Mouse (Mus musculus): ENCODE results near the gene Zfp39. TPM values are rescaled to one million over a fixed set of nuclear protein-coding genes. Genes with fewer than 3 reads are reported as not detected.
"Not testable (repeated sequence)": the region's sequence is repeated elsewhere in the genome, so short reads cannot be mapped to it uniquely, and the experiment has no call there.

Gene Zfp39
- total RNA-seq, 2 experiments from 2014 or later = 3.1 to 3.2 TPM

DNA sequence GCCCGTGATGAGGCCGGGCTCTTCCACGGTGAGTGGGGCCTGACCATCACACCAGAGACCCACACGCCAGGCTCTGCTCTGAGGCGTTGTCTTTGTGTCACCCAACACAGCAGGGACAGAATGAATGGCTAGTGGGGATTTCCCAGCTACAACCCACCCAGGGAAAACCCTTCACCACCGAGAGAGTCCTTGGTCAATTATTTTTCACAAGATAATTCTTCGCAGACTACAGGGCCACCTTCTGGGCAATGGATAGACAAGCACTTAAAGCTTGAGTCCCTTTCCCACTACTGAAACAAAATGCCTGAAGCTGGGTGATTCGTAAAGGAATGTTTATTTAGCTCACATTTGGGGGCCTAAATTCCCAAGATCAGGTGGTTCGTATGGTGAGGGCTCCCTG is 18.4 kb upstream of the Zfp39 start:
- no peak for DNase-seq

DNA sequence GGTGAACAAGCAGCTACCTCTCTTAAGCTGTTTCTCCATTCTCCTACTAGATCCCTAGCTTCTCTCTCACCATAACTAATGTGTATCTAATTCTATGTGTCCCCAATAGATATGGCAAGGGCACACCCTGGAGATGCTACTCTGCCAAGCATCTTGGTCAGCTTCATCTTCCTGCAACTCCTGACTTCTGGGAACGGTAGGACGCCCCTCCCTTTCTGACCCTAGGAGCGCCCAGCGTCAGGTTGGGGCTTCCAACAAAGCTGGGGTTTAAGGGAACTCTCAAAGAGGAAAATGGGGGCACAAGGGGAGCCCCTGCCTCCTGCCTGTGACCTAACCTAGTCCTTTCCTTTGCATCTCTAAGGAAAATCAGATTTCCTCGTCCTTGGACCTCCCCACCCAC is 14.7 kb upstream of the Zfp39 start:
- no peak for DNase-seq

GRCm38 (mm10) chr11:58917745-58918366 is 13.8 kb upstream of the Zfp39 start, which contains the start of gene Btnl10:
Gene Btnl10, plus strand, starts transcription at chr11:58917908.
- no peak for DNase-seq

DNA sequence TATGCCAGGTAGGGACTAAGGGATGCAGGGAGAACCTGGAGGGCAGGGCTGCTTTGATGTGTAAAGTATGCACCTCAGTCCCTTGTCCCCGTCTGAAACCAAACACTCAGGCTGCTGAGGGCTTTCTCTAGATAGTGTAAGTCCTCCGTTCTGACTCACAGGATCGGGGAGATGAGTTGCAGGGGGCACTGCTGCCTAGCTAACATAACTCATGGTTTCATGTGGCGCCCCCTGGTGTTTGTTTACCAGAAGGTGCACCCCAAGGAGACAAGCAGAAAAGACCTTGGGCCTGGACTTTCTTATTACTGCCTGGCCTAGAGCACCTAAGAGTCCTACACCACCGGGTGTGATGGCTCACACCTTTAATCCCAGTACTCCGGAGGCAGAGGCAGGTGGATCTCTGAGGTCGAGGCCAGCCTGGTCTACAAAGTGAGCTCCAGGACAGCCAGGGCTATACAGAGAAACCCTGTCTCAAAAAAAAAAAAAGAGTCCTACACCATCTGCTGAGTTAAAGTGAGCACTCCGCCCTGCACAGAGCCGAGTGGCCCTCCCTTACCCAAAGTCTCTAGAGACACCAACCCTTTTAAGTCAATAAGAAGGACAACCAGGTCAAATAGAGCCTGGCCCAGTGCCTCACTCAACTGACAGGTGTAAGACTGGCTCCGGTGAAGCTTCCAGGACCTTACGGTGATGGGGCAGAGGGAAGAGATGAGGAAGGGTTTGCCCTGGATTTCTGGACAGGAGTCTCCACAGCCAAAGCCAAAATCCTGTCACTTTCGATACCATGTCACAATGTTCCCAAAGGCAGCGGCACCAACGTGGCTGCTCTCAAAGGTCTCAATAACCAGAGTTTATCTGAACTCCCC is 13.1 kb upstream of the Zfp39 start:
- DNase-seq = peak; percentile 59 to 71

- peak in 1 of 2 experiments; percentile 29 for DNase-seq
These were observed 10.5 kb upstream of the Zfp39 start for GRCm38 (mm10) chr11:58914461-58915028.

GRCm38 (mm10) chr11:58913776-58914175 is 9.8 kb upstream of the Zfp39 start:
- DNase-seq = no peak

- DNase-seq = no peak
These were observed 813 bp upstream of the Zfp39 start for GRCm38 (mm10) chr11:58904838-58905237.

GRCm38 (mm10) chr11:58904410-58904718 is 339 bp upstream of the Zfp39 start:
- DNase-seq = no peak

GRCm38 (mm10) chr11:58901080-58901479 is 2.9 kb downstream of the Zfp39 start:
- DNase-seq = no peak

- DNase-seq = no peak
These were observed 6.5 kb downstream of the Zfp39 start for GRCm38 (mm10) chr11:58897485-58897884.

- DNase-seq = no peak
These were observed 9.6 kb downstream of the Zfp39 start for GRCm38 (mm10) chr11:58894456-58894855.

GRCm38 (mm10) chr11:58890511-58890910 is 13.5 kb downstream of the Zfp39 start:
- no peak for DNase-seq

DNA sequence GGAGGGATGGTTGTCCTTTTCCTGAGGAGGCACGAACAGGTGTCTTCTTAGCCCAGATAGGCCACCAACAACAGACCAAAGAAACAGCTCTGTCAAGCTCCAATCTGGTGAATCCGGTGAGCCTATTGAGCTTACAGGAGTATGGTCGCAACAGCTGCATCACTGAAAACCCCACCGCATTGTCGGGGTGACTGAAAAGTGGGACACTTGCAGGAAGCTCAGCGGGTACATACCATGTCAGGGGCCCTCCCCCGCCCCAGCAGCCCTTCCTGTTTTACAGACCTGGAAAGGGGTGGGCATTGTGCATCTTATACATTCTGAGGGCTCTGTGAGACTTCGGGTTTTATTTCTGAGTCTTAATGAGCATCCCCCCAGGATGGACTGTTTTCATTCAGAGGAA is 20.3 kb downstream of the Zfp39 start:
- no peak for DNase-seq

- peak; percentile 11 to 34 for DNase-seq
These were observed 33.1 kb downstream of the Zfp39 start for GRCm38 (mm10) chr11:58870961-58871360.

- DNase-seq = no peak
These were observed 36.1 kb downstream of the Zfp39 start for GRCm38 (mm10) chr11:58867954-58868330.

- peak; percentile 85 to 89 for DNase-seq
These were observed 36.7 kb downstream of the Zfp39 start, which contains the start of gene 2810021J22Rik for GRCm38 (mm10) chr11:58867039-58867953. Gene 2810021J22Rik, plus strand, starts transcription at chr11:58867216.

- no peak for DNase-seq
These were observed 43.3 kb downstream of the Zfp39 start for GRCm38 (mm10) chr11:58860744-58861143.

DNA sequence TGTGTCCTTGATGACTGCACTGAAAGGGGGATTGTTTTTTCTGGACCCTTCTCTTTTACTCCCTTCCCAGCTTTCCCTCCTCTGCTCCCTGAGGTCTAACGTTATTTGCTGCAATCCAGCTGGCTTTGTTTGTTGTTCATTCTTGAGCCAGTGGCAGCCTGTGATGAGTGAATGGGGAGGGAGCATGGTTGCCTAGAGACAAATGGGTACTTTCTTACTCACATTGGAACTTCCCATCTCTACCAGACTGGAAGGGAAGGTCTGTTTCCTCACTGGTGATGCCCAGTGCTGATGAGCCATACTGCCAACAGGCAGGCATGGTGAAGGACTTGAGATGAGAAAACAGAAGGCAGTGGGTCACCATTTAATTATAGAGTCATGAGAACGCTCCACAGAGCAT is 54.3 kb downstream of the Zfp39 start:
- DNase-seq = no peak

DNA sequence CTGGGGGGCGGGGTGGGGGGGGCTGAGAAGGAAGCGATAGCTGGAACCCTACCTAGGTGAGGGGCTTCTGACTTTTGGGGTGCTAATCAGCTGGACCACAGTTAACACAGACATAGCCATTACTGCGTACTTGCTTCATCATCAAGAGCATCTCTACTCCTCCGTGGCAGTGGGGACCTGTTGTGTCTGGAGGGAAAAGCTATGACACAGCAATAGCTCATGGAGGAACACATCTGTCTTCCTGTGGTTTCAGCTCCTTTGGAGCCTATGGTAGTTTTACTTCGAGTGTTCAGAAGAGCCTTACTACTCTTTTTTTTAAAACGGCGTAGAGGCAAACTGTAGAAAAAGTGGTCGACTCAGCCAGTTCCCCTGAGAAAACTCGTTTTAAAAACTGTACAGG is 56.4 kb downstream of the Zfp39 start:
- no peak for DNase-seq

GRCm38 (mm10) chr11:58846919-58847461 is 57.0 kb downstream of the Zfp39 start, which contains the start of gene Gm12258:
Gene Gm12258, plus strand, starts transcription at chr11:58847158.
- peak; percentile 87 for DNase-seq

- DNase-seq = not testable (repeated sequence)
These were observed 65.1 kb downstream of the Zfp39 start, which contains the start of gene Olfr311 for GRCm38 (mm10) chr11:58838951-58839350. Gene Olfr311, plus strand, starts transcription at chr11:58839251.
